Mouse (Mus musculus) MEL (cell line): Measurements from ENCODE around the gene Tuba1a.

ENCODE experiments used
- CTCF ChIP-seq, 3 experiments: IDR thresholded peaks in 2 of 3; conservative IDR thresholded peaks in 1 of 3; 2 replicates each; pipeline ENCODE4 v1.5.1; 2011 to 2012; ENCODE audit warnings: low read length in 3 of 3, low read depth in 2 of 3, mild to moderate bottlenecking in 2 of 3, improper control_type of control experiment in 1 of 3, inconsistent platforms in 1 of 3, mixed read lengths in 1 of 3, moderate library complexity in 1 of 3; ENCODE audit not compliant: control insufficient read depth in 1 of 3, insufficient read depth in 1 of 3, poor library complexity in 1 of 3, severe bottlenecking in 1 of 3
- EP300 ChIP-seq, 2 experiments: IDR thresholded peaks; 2 replicates each; pipeline ENCODE4 v1.6.1; 2011; ENCODE audit warnings: improper control_type of control experiment in 2 of 2, low read length in 2 of 2, low read depth in 1 of 2, mild to moderate bottlenecking in 1 of 2
- GATA1 ChIP-seq: IDR thresholded peaks from 2 replicates; pipeline ENCODE4 v1.6.1; 2011; ENCODE audit warnings: low read depth, low read length, improper control_type of control experiment
- JUND ChIP-seq: IDR thresholded peaks from 2 replicates; pipeline ENCODE4 v1.6.1; 2011; ENCODE audit warnings: low read depth, mild to moderate bottlenecking, improper control_type of control experiment, low read length
- MAFK ChIP-seq: IDR thresholded peaks from 2 replicates; pipeline ENCODE4 v1.6.1; 2011; ENCODE audit warnings: low read depth, mild to moderate bottlenecking, low read length, improper control_type of control experiment, borderline replicate concordance
- MYC ChIP-seq: IDR thresholded peaks from 2 replicates; pipeline ENCODE4 v1.6.1; 2011; ENCODE audit warnings: low read depth, mild to moderate bottlenecking, low read length, improper control_type of control experiment, moderate library complexity
- NELFE ChIP-seq: IDR thresholded peaks from 2 replicates; pipeline ENCODE4 v1.6.1; 2011; ENCODE audit warnings: low read depth, low read length, improper control_type of control experiment
- POLR2A ChIP-seq, 2 experiments: IDR thresholded peaks; 2 replicates each; pipeline ENCODE4 v1.6.1; 2011 to 2012; ENCODE audit warnings: low read length in 2 of 2, mild to moderate bottlenecking in 2 of 2, control low read depth in 1 of 2, improper control_type of control experiment in 1 of 2, low read depth in 1 of 2, moderate library complexity in 1 of 2; ENCODE audit not compliant: control insufficient read depth in 1 of 2, insufficient read depth in 1 of 2, poor library complexity in 1 of 2
- ZMIZ1 ChIP-seq: IDR thresholded peaks from 2 replicates; pipeline ENCODE4 v1.6.1; 2012; ENCODE audit warnings: low read depth, mild to moderate bottlenecking, inconsistent platforms, low read length, improper control_type of control experiment, moderate library complexity
- ZNF384 ChIP-seq: IDR thresholded peaks from 2 replicates; pipeline ENCODE4 v1.6.1; 2012; ENCODE audit warnings: low read depth, mild to moderate bottlenecking, inconsistent platforms, low read length, improper control_type of control experiment

DNA sequence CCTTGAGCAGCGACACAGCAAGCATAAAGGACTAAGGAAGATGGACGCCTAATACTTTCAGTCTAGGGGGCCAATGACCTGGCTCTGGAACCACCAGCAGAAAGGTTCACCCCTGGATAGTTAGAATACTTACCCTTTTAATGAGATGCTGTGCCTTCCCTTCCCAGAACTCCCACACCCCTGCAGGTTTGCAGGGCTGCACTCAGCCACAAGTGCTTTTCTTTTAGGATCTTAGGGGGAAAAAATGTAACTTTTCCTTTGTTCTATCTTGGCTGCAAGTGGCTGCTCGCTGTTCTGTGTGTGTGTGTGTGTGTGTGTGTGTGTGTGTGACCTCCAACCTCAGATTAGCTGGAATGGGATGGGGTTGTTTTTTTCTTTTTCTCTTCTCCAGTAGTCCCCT is 35.3 kb upstream of the Tuba1a start:
- TF ChIP-seq POLR2A (IDR thresholded peaks at IDR 0.05; ENCODE audit: control insufficient read depth in 1 of 2, insufficient read depth in 1 of 2, low read depth in 1 of 2, low read length in 2 of 2, poor library complexity in 1 of 2) (no peak), GATA1 (no peak), MAFK (no peak), EP300 (IDR thresholded peaks at IDR 0.05; ENCODE audit: low read depth in 1 of 2, low read length in 2 of 2) (no peak), NELFE (no peak), ZMIZ1 (no peak), JUND (no peak), CTCF (IDR thresholded peaks at IDR 0.05 in 2 of 3, conservative IDR thresholded peaks at IDR 0.05 in 1 of 3; ENCODE audit: control insufficient read depth in 1 of 3, insufficient read depth in 1 of 3, low read depth in 2 of 3, low read length in 3 of 3, poor library complexity in 1 of 3, severe bottlenecking in 1 of 3) (no peak), ZNF384 (no peak), MYC (no peak)
